Mouse (Mus musculus) ovary, adult 18-20 months (tissue): ENCODE measurements around the gene Usp19.

ENCODE experiments used
- DNase-seq: peaks from one replicate; pipeline ENCODE4 v3.0.0; 2022; ENCODE audit warnings: low spot score, mixed read lengths

Gene Usp19

GRCm38 (mm10) chr9:108469430-108469829 is 21.0 kb upstream of the Usp19 start:
- no peak for DNase-seq

- DNase-seq: no peak
Observed at GRCm38 (mm10) chr9:108469845-108470244, 20.6 kb upstream of the Usp19 start.

DNA sequence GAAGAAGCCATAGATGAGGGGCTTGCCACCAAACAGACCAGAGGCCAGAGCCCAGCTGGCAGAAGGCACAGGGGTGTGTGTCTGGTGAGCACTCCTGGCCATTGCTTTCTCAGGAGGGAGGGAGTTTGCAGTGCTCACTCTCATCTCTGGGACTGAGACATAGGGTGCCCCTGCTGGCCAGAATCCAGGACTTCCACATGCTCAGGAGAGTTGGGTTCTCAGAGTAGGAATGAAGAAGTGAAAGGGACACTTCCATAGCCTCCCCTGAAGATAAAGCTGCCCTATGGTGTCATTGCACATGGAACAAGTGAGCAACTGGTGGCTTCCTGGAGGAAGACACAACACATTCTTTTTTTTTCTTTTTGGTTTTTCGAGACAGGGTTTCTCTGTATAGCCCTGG is 15.9 kb upstream of the Usp19 start:
- DNase-seq: no peak

DNA sequence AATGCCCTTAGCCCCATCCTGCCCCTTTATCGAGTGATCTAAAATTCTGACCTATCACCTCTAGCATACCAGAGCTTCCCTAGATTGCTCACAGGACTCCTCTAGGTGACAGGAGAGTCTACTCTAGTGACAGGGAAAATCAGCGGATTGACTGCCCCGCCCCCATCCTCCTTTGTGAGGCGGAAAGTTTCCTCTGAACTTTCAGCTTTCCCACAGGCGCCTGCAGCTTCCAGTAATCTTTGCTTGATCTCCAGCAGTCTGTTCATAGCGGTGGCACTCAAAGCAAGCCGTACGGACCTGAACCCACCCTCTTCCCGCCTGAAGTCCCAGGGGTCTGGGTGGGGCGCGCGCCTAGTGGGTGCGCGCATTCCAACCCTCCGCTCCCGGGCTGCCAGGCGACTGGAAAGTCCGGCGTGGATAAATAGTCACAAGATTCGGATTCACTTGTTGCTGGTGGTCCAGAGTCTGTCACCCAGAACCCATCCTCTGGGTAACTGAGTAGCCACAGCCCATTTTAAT is 11.7 kb upstream of the Usp19 start:
- peak; percentile 60 for DNase-seq

DNA sequence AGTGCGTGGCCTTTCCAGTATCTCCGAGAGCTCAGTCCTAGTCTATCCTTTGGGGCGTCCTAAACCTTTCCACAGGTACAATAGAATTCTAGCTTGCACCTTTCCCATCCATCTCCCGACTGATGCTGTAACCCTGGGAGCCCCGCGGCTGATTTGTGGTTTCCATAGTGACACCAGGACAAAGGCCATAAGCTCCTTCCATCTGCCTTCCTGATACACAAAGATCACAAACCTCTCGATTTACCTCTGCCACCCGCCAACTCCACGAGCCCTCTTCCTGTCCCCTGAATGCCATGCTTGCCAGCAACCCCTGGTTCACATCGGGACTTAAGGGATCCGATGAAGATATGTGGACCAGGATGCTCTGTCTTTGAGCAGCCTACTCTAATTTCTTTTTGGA is 11.2 kb upstream of the Usp19 start:
- DNase-seq: no peak

- DNase-seq: no peak
Observed at GRCm38 (mm10) chr9:108479721-108480351, 10.6 kb upstream of the Usp19 start, which contains the start of gene Lamb2. Gene Lamb2 (plus strand): TSS chr9:108479736.

DNA sequence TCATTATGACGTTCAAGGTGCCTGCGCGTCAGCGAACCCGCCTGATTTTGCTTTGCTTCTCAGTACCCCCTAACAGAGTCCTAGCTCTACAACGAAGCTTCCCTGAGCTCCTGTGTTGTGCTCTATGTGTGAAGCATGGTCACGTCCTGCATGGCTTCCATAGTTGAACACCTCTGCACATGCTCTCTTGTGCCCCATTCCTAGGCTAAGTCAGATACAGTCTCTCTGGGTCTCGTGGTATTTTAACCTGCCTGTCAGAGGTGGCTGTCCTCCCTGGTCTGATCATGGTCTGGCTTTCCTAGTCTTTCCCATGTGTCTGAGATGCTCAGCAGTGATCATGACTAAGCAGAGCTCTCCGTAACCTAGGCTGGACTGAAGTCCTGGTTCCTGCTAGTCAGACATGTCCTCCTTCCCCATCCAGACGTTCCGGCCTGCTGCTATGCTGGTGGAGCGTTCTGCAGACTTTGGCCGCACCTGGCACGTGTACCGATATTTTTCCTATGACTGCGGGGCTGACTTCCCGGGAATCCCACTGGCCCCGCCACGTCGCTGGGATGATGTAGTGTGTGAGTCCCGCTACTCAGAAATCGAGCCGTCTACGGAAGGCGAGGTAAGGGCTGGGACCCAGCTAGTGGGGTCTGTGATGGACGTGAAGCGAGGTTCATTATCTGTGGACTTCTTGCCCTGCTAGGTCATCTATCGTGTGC is 9.4 kb upstream of the Usp19 start:
- DNase-seq: no peak

DNA sequence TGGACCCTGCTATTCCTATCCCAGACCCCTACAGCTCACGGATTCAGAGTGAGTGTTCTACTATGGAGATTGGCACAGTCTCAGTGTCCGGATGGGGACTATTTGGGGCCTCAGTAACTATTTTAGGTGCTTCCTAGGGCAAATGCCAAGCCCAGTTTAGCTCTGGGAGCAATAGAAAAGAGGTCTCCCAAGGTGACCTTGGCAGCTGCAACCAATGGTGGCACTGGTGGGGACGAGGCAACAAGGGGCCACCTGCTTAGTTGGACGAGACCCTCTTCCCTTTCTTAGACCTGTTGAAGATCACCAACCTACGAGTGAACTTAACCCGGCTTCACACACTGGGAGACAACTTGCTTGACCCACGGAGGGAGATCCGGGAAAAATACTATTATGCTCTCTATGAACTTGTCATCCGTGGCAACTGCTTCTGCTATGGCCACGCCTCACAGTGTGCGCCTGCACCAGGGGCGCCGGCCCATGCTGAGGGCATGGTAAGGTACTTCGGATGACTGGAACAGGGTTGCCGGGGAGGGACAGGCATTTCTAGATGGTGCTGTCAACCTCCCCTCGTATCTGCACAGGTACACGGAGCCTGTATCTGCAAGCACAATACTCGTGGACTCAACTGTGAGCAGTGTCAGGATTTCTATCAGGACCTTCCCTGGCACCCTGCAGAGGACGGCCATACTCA is 8.7 kb upstream of the Usp19 start:
- DNase-seq: no peak

DNA sequence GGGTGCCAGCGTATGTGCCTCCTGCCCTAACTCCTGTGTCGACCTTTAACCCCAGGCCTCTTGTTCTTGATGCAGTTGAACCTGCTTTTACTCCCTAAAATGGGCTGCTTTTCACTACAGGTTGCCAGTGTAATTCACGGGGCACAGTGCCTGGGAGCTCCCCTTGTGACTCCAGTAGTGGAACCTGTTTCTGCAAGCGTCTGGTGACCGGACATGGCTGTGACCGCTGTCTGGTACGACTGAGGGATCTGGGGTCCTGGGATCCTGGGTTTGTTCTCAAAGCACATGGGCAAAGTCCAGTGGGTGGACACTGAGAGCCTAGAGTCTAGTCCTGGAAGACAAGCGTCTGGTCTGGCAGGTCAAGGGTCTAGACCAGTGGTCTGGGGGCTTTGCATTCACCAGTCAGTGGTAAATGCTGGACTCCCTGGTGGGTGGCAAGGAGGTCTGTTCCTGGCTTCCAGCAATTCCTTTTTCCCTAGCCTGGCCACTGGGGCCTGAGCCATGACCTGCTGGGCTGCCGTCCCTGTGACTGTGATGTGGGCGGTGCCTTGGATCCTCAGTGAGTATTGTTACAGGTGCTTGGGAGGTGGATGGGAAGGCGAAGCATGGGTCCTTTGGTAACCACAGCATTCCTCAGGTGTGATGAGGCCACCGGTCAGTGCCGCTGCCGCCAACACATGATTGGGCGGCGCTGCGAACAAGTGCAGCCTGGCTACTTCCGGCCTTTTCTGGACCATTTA is 7.2 kb upstream of the Usp19 start:
- no peak for DNase-seq

DNA sequence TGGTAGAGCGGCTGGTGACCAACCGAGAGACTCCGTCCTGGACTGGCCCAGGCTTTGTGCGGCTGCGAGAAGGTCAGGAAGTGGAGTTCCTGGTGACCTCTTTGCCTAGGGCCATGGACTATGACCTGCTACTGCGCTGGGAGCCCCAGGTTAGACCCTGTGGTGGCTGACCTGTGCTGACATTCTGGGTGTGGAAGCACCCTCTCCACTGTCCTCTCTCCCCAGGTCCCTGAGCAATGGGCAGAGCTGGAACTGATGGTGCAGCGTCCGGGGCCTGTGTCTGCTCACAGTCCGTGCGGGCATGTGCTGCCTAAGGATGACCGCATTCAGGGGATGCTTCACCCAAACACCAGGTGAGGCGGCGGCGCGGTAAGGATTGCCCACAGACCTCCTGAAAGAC is 6.4 kb upstream of the Usp19 start:
- no peak for DNase-seq

GRCm38 (mm10) chr9:108485301-108485875 is 5.0 kb upstream of the Usp19 start:
- DNase-seq: no peak

DNA sequence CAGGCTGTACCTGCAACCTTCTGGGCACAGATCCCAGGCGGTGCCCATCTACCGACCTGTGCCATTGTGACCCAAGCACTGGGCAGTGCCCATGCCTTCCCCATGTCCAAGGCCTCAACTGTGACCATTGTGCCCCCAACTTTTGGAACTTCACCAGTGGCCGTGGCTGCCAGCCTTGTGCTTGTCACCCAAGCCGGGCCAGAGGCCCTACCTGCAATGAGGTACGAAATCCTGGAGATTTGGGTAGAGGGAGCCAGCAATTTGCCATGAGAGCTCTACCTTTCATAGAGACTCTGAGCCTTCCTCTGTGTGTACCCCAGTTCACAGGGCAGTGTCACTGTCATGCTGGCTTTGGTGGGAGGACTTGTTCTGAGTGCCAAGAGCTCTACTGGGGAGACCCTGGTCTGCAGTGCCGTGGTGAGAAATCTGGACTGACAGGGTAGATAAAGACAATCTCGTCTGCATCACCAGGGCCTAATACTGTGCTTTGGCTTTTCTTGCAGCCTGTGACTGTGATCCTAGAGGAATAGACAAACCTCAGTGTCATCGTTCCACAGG is 3.4 kb upstream of the Usp19 start:
- DNase-seq: no peak

GRCm38 (mm10) chr9:108488403-108488802 is 2.0 kb upstream of the Usp19 start:
- no peak for DNase-seq

GRCm38 (mm10) chr9:108489215-108489614 is 1.2 kb upstream of the Usp19 start:
- DNase-seq: no peak

GRCm38 (mm10) chr9:108489702-108490558 is 472 bp upstream of the Usp19 start:
- no peak for DNase-seq

- no peak for DNase-seq
Observed at GRCm38 (mm10) chr9:108491286-108491580, 831 bp downstream of the Usp19 start.

DNA sequence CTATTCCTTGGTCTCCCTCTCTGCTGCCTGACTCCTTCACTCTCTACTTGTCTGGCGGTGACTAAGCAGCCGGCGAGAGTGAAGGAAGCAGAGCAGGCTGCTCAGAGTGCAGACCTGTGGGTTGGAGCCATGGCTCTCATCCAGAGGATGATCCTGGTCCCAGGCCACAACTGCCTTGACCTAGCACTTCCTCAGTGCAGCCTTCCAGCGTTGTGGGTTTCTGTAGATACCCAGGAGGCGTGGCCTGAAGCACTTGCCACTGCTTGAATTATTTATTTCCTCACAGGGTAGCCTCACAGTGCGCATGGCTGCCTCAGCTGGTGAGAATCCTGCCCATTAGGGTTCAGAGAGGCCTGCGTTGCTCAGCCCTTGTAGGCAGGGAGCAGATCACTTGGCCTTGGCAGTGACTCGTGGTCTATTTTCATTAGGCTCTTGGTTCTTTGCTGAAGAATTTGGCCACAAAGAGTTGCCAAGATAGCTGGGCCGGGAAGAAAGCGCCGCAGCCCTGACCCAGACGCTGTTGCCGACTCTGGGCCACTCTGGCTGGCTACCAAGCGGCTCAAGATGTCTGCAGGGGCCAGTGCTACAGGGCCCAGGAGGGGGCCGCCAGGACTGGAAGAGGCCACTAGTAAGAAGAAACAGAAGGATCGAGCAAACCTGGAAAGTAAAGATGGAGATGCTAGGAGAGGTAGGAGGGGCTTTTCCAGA is 1.8 kb downstream of the Usp19 start:
- peak; percentile 84 for DNase-seq

DNA sequence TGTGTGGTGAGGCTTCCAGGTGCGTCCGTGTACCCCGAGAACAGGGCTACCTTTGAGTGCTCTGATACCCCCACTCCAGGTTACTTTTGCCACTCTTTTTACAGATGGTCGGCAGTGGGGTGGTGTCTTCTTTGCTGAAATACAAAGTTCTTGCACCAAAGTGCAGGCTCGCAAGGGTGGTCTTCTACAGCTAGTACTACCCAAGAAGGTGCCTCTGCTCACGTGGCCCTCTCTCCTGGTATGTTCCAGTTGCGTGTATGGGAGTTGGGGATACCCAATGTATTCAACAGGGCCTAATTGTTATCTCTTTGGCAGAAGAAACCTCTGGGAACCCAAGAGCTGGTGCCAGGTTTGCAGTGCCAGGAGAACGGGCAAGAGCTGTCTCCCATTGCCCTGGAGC is 2.8 kb downstream of the Usp19 start:
- no peak for DNase-seq

DNA sequence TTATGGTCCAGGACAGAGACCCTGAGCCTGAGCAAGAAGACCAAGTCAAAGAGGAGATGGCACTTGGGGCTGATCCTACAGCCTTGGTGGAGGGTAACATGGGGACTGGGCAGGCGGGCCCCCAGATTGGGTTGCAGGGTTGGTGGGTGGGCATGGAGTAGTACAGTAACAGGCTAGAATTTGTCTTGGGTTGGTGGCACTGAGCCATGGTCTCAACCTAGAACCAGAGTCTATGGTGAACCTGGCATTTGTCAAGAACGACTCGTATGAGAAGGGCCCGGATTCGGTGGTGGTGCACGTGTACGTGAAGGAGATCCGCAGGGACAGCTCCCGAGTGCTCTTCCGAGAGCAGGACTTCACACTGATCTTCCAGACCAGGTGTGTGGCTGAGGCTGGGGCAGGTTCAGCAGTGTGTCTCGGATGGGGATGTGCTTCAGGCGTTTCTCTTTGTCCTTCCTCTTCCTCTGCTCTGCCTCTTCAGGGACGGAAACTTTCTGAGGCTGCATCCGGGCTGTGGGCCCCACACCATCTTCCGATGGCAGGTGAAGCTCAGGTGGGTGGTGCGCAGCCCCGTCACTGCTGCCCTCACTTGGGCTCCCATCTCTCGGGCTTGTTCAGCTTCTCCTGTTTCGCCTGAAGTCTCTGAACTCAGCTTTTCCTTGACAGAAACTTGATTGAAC is 3.9 kb downstream of the Usp19 start:
- no peak for DNase-seq

- no peak for DNase-seq
Observed at GRCm38 (mm10) chr9:108494905-108495304, 4.5 kb downstream of the Usp19 start.
